Mouse (Mus musculus): ENCODE results near the gene Sephs2.
A peak's percentile ranks its signal among the peaks of the same experiment; 100 is the strongest.

Sephs2 gene

GRCm38 (mm10) chr7:127273925-127274789, at the start of gene Sephs2:
Sephs2 (minus strand) TSS chr7:127274055.
- peak; percentile 83 to 91 for DNase-seq

DNA sequence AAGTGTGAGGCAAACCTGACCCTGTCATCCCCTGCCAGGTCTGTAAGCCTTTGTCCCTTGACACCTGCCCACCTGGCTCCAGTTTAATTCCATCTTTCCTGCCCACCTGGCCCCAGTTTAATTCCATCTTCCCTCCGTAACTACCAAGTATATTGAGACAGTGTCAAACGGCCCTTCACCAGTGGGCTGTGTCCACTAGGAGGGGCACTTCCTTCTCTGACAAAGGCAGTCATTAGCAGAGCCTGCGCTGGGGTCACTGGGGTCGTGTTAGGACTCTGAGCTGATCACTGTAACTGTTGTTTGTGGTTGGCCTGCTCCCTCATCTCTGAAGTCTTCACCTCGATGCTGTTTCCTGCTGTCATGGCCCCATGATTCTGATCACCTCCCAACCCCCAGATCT, 48.2 kb upstream of the Sephs2 start:
- no peak for DNase-seq

DNA sequence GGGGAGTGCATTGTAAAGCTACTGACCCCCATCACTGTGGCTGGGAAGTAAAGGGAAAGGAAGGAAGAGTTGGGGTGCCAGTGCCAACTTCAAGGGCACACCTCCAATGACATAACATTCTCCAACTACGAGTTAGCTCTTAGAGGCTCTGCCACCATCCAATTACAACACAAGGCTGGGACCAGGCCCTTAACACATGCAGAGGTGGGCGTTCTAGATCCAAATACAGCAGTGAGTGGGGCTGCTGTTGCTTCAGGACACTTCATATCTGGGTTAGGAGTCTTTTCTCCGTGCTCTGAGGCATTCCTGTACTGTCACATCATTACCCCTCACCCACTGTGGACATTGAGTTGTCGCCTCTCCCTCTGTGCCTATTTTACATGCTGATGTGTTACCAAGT, 47.3 kb upstream of the Sephs2 start:
- no peak for DNase-seq

DNA sequence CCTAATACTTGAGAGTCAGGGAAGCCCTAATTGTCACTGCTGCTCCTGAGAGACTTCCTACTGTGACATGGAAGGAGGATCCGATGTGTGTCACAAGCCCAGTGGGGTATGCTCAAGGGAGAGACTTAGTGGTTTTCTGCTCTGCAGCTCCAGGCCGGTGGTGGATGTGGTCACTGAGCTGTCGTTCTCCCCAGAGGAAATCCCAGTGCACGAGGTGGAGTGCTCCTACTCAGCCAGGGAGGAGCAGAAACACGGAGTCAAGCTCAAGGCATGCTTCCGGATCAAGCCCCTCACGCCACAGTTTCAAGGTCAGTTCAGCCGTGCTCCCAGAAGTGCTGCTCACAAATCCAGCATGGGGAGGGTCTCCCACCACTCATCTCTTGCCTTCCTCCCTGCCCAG, 40.1 kb upstream of the Sephs2 start:
- no peak for DNase-seq

GRCm38 (mm10) chr7:127309951-127310350, 36.1 kb upstream of the Sephs2 start:
- no peak for DNase-seq

DNA sequence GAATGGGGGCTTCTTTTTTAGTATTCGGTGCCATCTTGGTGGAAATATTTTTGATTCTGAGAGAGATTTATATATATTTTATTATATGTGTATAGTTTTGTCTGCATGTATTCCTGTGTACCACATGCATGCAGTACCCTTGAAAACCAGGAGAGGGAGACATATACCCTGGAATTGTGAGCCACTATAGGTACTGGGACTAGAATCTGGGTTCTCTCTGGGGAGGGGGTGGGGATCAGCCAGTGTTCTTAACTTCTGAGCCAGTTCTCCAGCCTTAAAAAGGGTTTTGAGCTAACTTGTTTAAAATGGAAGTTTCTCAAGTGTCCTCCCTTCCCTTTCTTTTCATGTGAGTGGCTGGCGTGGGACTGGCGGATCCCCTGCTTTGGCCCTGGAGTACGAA, 35.0 kb upstream of the Sephs2 start:
- DNase-seq, result no peak

DNA sequence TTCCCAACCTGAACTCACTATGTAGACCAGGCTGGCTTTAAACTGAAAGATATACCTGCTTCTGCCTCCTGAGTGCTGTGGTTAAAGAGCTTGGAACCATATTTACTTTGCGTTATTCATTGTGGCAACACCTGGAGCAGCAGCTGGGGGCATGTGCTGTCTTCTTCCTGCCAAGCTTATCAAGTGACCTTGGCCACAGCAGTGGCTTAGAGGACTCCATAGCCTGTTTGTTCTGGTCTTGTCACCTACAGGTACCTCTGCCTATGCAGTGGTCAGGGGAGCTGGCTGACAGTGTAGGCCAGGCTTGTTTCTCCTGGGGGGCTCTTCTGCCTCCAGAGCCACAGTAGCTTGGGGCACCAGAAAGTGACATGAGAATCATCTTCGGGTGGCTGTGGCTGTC, 34.6 kb upstream of the Sephs2 start:
- DNase-seq, result no peak

DNA sequence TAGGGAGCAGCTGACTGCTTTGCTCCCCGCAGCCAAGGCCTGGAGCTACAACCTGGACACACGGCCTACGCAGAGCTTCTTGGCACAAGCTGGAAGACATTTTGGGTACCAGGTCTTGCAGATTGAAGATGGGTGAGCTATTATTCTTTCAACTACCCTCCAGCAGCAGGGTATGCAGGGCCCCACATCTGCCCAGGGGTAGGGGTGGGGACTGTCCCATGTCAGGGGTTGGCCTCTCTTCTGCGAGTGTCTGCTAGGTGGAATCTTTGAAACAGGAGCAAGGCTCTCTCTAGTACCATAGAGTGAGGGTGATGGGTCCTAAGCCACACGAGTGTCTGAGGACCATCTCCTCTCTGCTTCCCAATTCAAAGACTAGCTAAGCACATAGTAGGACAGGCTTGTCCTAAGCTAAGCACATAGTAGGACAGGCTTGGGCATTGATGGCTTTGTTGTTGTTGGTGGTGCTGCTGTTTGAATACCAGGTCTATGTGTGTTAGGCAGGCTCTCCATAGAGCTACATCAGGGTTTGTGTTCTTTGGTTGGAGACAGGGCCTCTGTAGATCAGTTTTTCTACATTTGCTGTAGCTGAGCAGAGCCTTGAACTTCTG, 23.8 kb upstream of the Sephs2 start:
- DNase-seq, result no peak

GRCm38 (mm10) chr7:127296786-127297555, 23.1 kb upstream of the Sephs2 start:
- peak in 1 of 2 experiments; percentile 42 for DNase-seq

- DNase-seq, result peak; percentile 58 to 77
Observed at GRCm38 (mm10) chr7:127296098-127296497, 22.2 kb upstream of the Sephs2 start, which contains the start of gene Itgal. Itgal (plus strand) TSS chr7:127296260.

DNA sequence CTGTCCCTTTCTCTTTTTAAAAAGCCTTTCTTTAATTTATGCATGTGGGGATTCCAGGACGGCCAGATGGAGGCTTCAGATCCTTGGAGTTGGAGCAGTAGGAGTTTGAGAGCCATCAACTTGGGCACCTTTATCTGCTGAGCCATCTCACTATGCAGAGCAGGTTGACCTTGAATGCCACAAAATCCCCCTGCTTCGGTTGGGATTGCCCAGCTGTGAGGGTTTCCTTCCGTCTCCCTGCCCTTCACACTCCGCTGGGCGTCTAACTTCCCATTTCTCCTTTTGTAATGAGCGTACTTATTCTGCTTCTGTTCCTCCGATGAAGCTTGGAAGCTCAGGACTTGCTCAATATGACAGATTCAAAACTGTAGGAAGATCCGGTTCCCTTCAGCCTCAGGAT, 16.3 kb upstream of the Sephs2 start:
- no peak for DNase-seq

DNA sequence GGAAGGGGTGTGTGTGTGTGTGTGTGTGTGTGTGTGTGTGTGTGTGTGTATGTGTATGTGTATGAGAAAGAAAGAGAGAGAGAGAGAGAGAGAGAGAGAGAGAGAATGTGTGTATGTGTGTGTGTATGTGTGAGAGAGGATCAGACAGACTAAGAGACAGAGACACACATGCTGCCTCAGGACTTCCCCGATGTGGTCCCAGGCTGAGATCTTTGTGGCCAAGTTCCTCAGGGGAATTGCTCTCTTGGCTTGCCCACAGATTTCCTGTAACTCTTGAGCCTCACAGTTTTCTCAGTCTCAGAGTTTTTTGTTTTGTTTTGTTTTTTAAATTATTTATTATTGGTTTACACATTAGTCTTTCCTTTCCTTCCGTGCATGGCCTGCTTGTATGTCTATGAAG, 15.5 kb upstream of the Sephs2 start:
- no peak for DNase-seq

- DNase-seq, result peak in 1 of 2 experiments; percentile 39
Observed at GRCm38 (mm10) chr7:127287940-127288339, 14.1 kb upstream of the Sephs2 start.

DNA sequence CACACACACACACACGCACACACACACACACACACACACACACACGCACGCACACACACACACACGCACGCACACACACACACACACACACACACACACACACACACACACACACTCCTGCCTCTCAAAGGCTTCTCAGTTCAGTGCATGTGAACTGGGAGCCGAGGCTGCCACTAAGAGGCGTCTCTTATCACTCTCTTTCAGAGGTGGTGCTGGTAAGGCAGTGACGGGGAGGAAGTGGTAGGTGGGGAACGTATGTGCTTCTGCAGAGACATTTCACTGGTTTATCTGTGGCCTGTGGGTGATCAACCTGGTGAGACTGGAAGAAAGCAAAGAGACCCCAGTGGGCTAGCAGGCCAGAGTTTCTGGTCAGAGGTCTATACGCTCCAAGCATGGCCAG, 11.3 kb upstream of the Sephs2 start:
- DNase-seq, result peak in 1 of 2 experiments; percentile 72

DNA sequence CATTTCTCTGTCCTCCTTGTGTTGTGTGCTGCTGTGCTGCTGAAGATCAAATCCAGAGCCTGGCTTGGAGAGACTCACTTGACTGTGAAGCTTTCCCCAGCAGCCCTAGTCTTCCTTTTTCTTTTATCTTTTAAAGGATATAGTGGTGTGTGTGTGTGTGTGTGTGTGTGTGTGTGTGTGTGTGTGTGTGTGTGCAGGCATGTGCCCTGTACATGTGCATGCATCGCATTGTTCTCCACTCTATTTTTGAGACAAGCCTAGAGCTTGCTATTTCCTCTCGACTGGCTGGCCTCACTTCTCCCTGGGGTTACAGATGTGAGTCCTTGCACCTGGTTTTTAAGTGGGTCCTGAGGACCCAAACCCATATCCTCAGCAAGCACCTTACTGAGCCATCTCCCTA, 8.3 kb upstream of the Sephs2 start:
- DNase-seq, result peak in 1 of 2 experiments; percentile 50

GRCm38 (mm10) chr7:127281114-127281513, 7.3 kb upstream of the Sephs2 start:
- DNase-seq, result no peak

DNA sequence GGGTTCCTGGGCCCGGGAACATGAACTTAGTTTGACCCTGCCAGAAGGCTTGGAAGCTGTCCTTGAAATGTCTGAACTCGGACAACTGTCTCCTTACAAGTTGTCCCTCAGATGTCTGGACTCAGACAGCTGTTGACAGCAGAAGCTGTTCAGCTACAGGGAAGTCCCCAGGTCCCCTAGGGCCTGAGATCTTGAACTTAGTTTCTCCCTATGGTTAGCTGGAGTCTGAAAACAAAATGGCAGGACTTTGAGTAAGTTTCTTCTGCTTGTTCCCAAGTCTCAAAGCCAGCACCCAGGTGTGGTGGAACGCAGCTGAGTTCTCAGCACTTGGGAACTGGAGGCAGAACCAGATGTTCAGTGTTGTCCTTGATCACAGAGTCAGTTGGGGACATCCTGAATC, 6.2 kb upstream of the Sephs2 start:
- DNase-seq, result peak in 1 of 2 experiments; percentile 55

DNA sequence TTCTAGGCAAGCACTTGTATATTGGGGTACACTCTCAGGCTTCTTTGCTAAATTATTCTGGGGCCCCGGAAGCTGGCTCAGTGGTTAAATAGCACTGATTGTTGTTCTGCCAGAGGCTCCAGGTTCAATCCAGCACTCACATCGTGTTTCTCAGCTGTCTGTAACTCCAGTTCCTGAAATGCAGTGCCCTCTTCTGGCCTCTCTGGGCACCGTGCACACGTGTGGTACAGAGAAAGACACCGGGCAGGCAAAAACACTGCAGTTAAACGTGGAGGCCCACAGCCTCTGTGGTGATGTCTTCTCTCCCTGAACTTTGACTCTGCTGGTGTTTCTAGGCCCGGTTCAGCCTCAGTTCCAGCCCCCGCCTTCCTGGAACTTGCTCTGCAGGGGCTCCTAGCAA, 4.5 kb upstream of the Sephs2 start:
- peak; percentile 55 to 67 for DNase-seq

- DNase-seq, result no peak
Observed at GRCm38 (mm10) chr7:127276519-127276961, 2.7 kb upstream of the Sephs2 start.

DNA sequence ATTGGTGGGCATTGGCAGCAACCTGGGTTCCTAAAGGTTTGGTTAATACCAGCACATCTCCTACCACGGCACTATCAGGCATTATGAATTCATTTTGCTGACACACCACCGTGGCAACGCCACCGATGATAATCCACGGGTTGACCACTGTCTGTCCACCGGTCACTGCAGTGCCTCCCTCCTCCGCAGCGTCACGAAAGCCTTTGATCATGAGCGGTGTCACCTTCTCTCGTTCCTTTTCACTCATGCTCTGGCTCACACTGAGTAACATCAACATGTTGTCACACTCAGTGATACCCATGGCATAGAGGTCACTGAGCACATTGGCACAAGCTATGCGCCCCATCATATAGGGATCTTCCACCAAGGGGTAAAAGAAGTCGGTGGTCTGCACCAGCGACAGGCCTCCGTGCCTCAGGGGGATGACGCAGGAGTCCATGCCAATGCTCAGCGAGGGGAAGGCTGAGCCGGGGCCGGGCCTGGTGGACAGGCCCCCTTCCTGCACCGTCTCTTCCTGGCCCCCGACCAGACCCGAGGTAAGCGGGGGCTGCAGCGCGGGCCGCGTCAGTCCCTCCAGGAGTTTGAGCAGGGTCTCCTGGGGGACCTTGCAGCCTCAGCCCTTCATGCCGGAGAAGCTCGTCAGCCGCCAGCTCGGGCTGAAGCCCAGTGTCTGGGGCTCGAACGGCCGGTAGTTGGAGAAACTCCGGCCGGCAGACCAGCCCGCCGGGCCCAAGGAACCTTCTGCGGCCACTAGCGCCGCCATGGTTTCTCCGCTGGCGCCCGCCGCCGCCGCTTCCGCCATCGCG, 534 bp downstream of the Sephs2 start:
- DNase-seq, result peak; percentile 31 to 47

- DNase-seq, result no peak
Observed at GRCm38 (mm10) chr7:127272566-127272965, 1.3 kb downstream of the Sephs2 start.

- DNase-seq, result no peak
Observed at GRCm38 (mm10) chr7:127271093-127271492, 2.8 kb downstream of the Sephs2 start.

Data from thymus, adult 18-20 months (tissue).